Mouse (Mus musculus) small intestine, adult 10 weeks (tissue): ENCODE measurements around the gene Robo1. TPM values are rescaled to one million over a fixed set of nuclear protein-coding genes. Genes with fewer than 3 reads are reported as not detected.

Experiments used
- polyA plus RNA-seq: library from polyadenylated mRNA; stranded (reverse); fragments of 350-450 nt; fragmentation: Illumina TruSeq; extraction: RNeasy Lipid Tissue Mini Kit (QIAGEN cat#74804); gene quantifications from one replicate; pipeline ENCODE4 v1.2.3, GENCODE M21; 2014; ENCODE audit warnings: low replicate concordance

Robo1 gene
- polyA plus RNA-seq = 1.9 TPM

DNA sequence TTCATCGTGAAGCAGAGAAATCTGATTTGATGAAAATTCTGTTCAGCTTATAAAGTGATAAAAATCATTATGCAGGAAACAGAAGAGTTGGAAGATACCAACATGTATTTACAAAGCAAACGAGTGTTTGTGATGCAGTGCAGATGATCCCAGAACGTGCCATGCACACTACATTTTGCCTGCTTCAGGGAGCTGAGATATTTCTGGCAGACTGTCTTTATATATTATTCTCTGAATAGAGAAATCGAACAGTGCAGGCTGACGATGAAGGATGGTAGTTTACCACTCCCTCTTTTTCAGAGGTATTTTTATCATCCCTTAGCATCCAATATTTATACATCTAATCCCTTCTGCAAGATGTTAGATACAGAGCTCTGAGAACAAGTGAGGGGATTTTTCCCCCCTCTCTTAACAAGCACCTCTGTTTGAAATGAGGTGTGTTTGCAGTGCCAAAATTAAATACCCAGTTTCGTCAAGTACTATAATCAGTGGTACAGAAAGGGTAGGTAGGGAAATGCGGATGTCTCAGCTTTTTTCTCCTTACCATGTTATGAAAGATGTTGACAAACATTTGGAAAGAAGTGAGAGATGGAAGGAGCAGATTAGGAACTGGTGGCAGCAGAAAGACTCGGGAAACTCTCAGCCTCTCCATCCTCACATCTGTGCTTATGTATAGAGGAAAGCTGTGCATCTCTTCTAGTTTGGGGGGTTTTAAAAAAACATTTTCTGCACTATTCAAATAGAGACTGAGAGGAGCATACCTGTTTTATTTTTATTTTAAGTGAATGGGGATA, at the start of gene Robo1:
Gene Robo1 (plus strand): TSS at position 770 of the 794 bp plus-strand sequence.

